Mouse (Mus musculus) stomach, embryonic 16.5 days (tissue): Measurements from ENCODE around the gene Fbxo7. TPM values are rescaled to one million over a fixed set of nuclear protein-coding genes. Genes with fewer than 3 reads are reported as not detected.
A peak's percentile ranks its signal among the peaks of the same experiment; 100 is the strongest.

Experiments
- ATAC-seq: fragments of 200-750 bp; cut with Nextera tagmentation; 2 replicates; pipeline ENCODE4 v1.8.0; 2017; ENCODE audit warnings: moderate number of reproducible peaks, moderate TSS enrichment; ENCODE audit not compliant: insufficient read depth, low FRiP score
- H3K27ac ChIP-seq: fragments of 300-500 bp; sonication (generic); 2 replicates; pipeline ENCODE4 v1.5.1; 2014; ENCODE audit warnings: low read length
- H3K27me3 ChIP-seq: fragments of 300-500 bp; sonication (generic); 2 replicates; pipeline ENCODE4 v1.6.1; 2014; ENCODE audit warnings: low read length, control low read depth, mixed read lengths; ENCODE audit not compliant: control insufficient read depth, insufficient read depth
- H3K36me3 ChIP-seq: fragments of 300-500 bp; sonication (generic); 2 replicates; pipeline ENCODE4 v1.6.1; 2014; ENCODE audit warnings: low read length; ENCODE audit not compliant: control insufficient read depth, insufficient read depth
- H3K4me1 ChIP-seq: fragments of 300-500 bp; sonication (generic); 2 replicates; pipeline ENCODE4 v1.6.1; 2014; ENCODE audit warnings: low read length, control low read depth, mixed read lengths; ENCODE audit not compliant: control insufficient read depth, insufficient read depth
- H3K4me2 ChIP-seq: fragments of 300-500 bp; sonication (generic); 2 replicates; pipeline ENCODE4 v1.6.1; 2014; ENCODE audit warnings: low read depth, low read length, mixed read lengths
- H3K4me3 ChIP-seq: fragments of 300-500 bp; sonication (generic); replicated peaks from 2 replicates; pipeline ENCODE4 v1.5.1; 2014; ENCODE audit warnings: mild to moderate bottlenecking, low read length
- H3K9ac ChIP-seq: fragments of 300-500 bp; sonication (generic); 2 replicates; pipeline ENCODE4 v1.6.1; 2014; ENCODE audit warnings: low read length
- H3K9me3 ChIP-seq: fragments of 300-500 bp; sonication (generic); replicated peaks from 2 replicates; pipeline ENCODE4 v1.6.1; 2016; ENCODE audit warnings: low read length, control low read depth; ENCODE audit not compliant: control insufficient read depth
- WGBS: fragments of 180-500 bp; shearing (Covaris S2); extraction: QIAGEN DNeasy Blood & Tissue Kit; methylation state at CpG from one replicate; pipeline ENCODE4 v1.1.7; 2014; 5-methylcytosine and 5-hydroxymethylcytosine counted together
- polyA plus RNA-seq: library from polyadenylated mRNA; unstranded; fragments of >200 nt; fragmentation: Nextera tagmentation; extraction: Ambion mirVana; gene quantifications from 2 replicates; pipeline ENCODE4 v1.2.1, GENCODE M21; 2015

The Fbxo7 gene
- polyA plus RNA-seq, 1 experiment from 2014 or later, result 38.0 TPM

GRCm38 (mm10) chr10:86079921-86080320, 58.1 kb downstream of the Fbxo7 start:
- Histone ChIP-seq H3K36me3 (no peaks in the 10 kb centered on the region), H3K4me2 (no peak overlapping the region), H3K9ac (no peak overlapping the region), H3K27me3 (no peaks in the 10 kb centered on the region), H3K9me3 (no peaks in the 10 kb centered on the region), H3K4me3 (no peak overlapping the region), H3K27ac (no peak overlapping the region), H3K4me1 (no peaks in the 10 kb centered on the region)
- no peak for ATAC-seq
- WGBS, result 76% methylated on average over 9 of the region's 9 CpGs

- Histone ChIP-seq H3K9me3 (no peaks in the 10 kb centered on the region), H3K9ac (no peak overlapping the region), H3K4me3 (no peak overlapping the region), H3K27me3 (no peaks in the 10 kb centered on the region), H3K27ac (no peak overlapping the region), H3K4me2 (no peak overlapping the region), H3K36me3 (no peaks in the 10 kb centered on the region), H3K4me1 (no peaks in the 10 kb centered on the region)
- no peak for ATAC-seq
- WGBS, result 48% methylated on average over 10 of the region's 10 CpGs
Measured at GRCm38 (mm10) chr10:86091919-86092318, 70.1 kb downstream of the Fbxo7 start.

- no peak overlapping the region for H3K9ac ChIP-seq
- H3K4me2 ChIP-seq, result no peak overlapping the region
- no peaks in the 10 kb centered on the region for H3K4me1 ChIP-seq
- H3K4me3 ChIP-seq, result no peak overlapping the region
- 54% methylated on average over 14 of the region's 14 CpGs for WGBS
- ATAC-seq, result no peak
- no peaks in the 10 kb centered on the region for H3K9me3 ChIP-seq
- H3K27ac ChIP-seq, result no peak overlapping the region
- H3K36me3 ChIP-seq, result no peaks in the 10 kb centered on the region
- no peaks in the 10 kb centered on the region for H3K27me3 ChIP-seq
Measured at GRCm38 (mm10) chr10:86093109-86094035, 71.6 kb downstream of the Fbxo7 start.

GRCm38 (mm10) chr10:86098363-86098762, 76.6 kb downstream of the Fbxo7 start:
- H3K27me3 ChIP-seq, result no peaks in the 10 kb centered on the region
- no peak overlapping the region for H3K4me3 ChIP-seq
- 0 out of 2 replicates have a peak, but pooled peaks cover 2% of the 10 kb centered on the region for H3K4me1 ChIP-seq
- WGBS, result 67% methylated on average over 6 of the region's 6 CpGs
- H3K9ac ChIP-seq, result no peak overlapping the region
- no peak for ATAC-seq
- no peaks in the 10 kb centered on the region for H3K9me3 ChIP-seq
- no peak overlapping the region for H3K27ac ChIP-seq
- H3K4me2 ChIP-seq, result no peak overlapping the region
- no peaks in the 10 kb centered on the region for H3K36me3 ChIP-seq

GRCm38 (mm10) chr10:86100281-86100851, 78.6 kb downstream of the Fbxo7 start:
- Histone ChIP-seq H3K9me3 (no peaks in the 10 kb centered on the region), H3K9ac (no peak overlapping the region), H3K4me1 (0 out of 2 replicates have a peak, but pooled peaks cover 2% of the 10 kb centered on the region), H3K36me3 (no peaks in the 10 kb centered on the region), H3K4me3 (no peak overlapping the region), H3K27me3 (no peaks in the 10 kb centered on the region), H3K4me2 (no peak overlapping the region), H3K27ac (no peak overlapping the region)
- 75% methylated on average over 3 of the region's 3 CpGs for WGBS
- peak; percentile 60 for ATAC-seq

Other genes starting within 250 kb of the Fbxo7 start
- 61.5 and 62.0 TPM in 2 replicates for gene Pwp1, start 192.5 kb upstream of the Fbxo7 start, polyA plus RNA-seq
- gene Prdm4, start 104.8 kb upstream of the Fbxo7 start, polyA plus RNA-seq, result 10.1 and 10.7 TPM in 2 replicates
- gene Ascl4, start 94.3 kb upstream of the Fbxo7 start, polyA plus RNA-seq, result 0.36 and 0.37 TPM in 2 replicates
- gene Rtcb, start 64.1 kb upstream of the Fbxo7 start, polyA plus RNA-seq, result 164 and 168 TPM in 2 replicates
- gene Bpifc, start 10.1 kb upstream of the Fbxo7 start, polyA plus RNA-seq, result 3.0 and 6.3 TPM in 2 replicates